Mouse (Mus musculus) bone marrow macrophage, adult 2 months (primary cell): Measurements from ENCODE around the gene Terb2.

Source experiments
- CTCF ChIP-seq: IDR thresholded peaks from 2 replicates; pipeline ENCODE4 v1.5.1; 2012; ENCODE audit warnings: low read depth, mild to moderate bottlenecking, low read length, moderate library complexity
- POLR2A ChIP-seq: IDR thresholded peaks from 2 replicates; pipeline ENCODE4 v1.6.1; 2012; ENCODE audit warnings: mild to moderate bottlenecking, low read depth, low read length, borderline replicate concordance

GRCm38 (mm10) chr2:122160680-122161079 is 25.4 kb upstream of the Terb2 start, which contains the start of gene Trim69:
- TF ChIP-seq POLR2A (no peak), CTCF (peak; percentile 80)
